Mouse (Mus musculus): ENCODE results near the gene Vps26c. TPM values are rescaled to one million over a fixed set of nuclear protein-coding genes. Genes with fewer than 3 reads are reported as not detected.

Gene Vps26c
- polyA plus RNA-seq, 1 experiment = 19.1 TPM

Other genes with a start within 250 kb of the Vps26c start
- 3.7 and 6.6 TPM in 2 replicates for gene Hlcs, start 213.3 kb downstream of the Vps26c start, polyA plus RNA-seq (2012; ENCODE audit: insufficient read depth, insufficient read length, missing spikeins)
- 1.3 and 2.5 TPM in 2 replicates for gene Ripply3, start 198.4 kb downstream of the Vps26c start, polyA plus RNA-seq (2012; ENCODE audit: insufficient read depth, insufficient read length, missing spikeins)
- gene Ttc3, start 156.2 kb downstream of the Vps26c start, polyA plus RNA-seq (2012; ENCODE audit: insufficient read depth, insufficient read length, missing spikeins) = 13.1 and 18.5 TPM in 2 replicates
- gene Pigp, start 155.0 kb downstream of the Vps26c start, polyA plus RNA-seq (2012; ENCODE audit: insufficient read depth, insufficient read length, missing spikeins) = 88.8 and 109 TPM in 2 replicates
- 16.0 and 18.9 TPM in 2 replicates for gene Dyrk1a, start 43.2 kb upstream of the Vps26c start, polyA plus RNA-seq (2012; ENCODE audit: insufficient read depth, insufficient read length, missing spikeins)